Mouse (Mus musculus) brain, embryonic 14.5 days (tissue): ENCODE results near the gene Prr19. TPM values are rescaled to one million over a fixed set of nuclear protein-coding genes. Genes with fewer than 3 reads are reported as not detected.
A peak's percentile ranks its signal among the peaks of the same experiment; 100 is the strongest.

Experiments used
- DNase-seq: peaks from one replicate; pipeline ENCODE4 v3.0.0-alpha.2; 2011; ENCODE audit warnings: low read depth
- CTCF ChIP-seq: fragments of 200-500 bp; IDR thresholded peaks from 2 replicates; pipeline ENCODE4 v1.5.1; 2012; ENCODE audit warnings: inconsistent platforms, mild to moderate bottlenecking, moderate library complexity, borderline replicate concordance; ENCODE audit not compliant: insufficient read depth, insufficient read length; ENCODE audit errors: extremely low read depth
- POLR2A ChIP-seq: fragments of 200-500 bp; IDR thresholded peaks from 2 replicates; pipeline ENCODE4 v1.6.1; 2012; ENCODE audit warnings: mild to moderate bottlenecking, inconsistent platforms, borderline replicate concordance; ENCODE audit not compliant: poor library complexity, insufficient read depth, insufficient read length, severe bottlenecking; ENCODE audit errors: extremely low read depth
- polyA plus RNA-seq: library from polyadenylated mRNA; depleted of rRNA; stranded (reverse); fragments of >200 nt; gene quantifications from 2 replicates; pipeline ENCODE4 v1.2.3, GENCODE M21; 2012

The Prr19 gene
- polyA plus RNA-seq, 1 experiment: 2.8 TPM

- DNase-seq: peak; percentile 97
- TF ChIP-seq CTCF: peak; percentile 71
- peak; percentile 70 for TF ChIP-seq POLR2A
These were observed 22.7 kb upstream of the Prr19 start for GRCm38 (mm10) chr7:25278341-25279075.

GRCm38 (mm10) chr7:25279076-25279860 lies 21.9 kb upstream of the Prr19 start:
- DNase-seq: peak; percentile 93
- peak; percentile 26; the same call in 1 of the 2 replicates for TF ChIP-seq CTCF
- TF ChIP-seq POLR2A: no peak

- peak; percentile 89 for DNase-seq
- TF ChIP-seq POLR2A: no peak
- TF ChIP-seq CTCF: no peak
These were observed 21.1 kb upstream of the Prr19 start for GRCm38 (mm10) chr7:25279861-25280791.

GRCm38 (mm10) chr7:25281166-25281733 lies 20.0 kb upstream of the Prr19 start:
- no peak for TF ChIP-seq POLR2A
- DNase-seq: no peak

GRCm38 (mm10) chr7:25281734-25282601 lies 19.2 kb upstream of the Prr19 start:
- TF ChIP-seq CTCF: no peak
- TF ChIP-seq POLR2A: peak; percentile 86
- peak; percentile 99 for DNase-seq

- peak; percentile 72 for DNase-seq
- TF ChIP-seq CTCF (no peak), POLR2A (no peak)
These were observed 18.4 kb upstream of the Prr19 start for GRCm38 (mm10) chr7:25282731-25283211.

GRCm38 (mm10) chr7:25283637-25284036 lies 17.6 kb upstream of the Prr19 start:
- no peak for TF ChIP-seq CTCF
- TF ChIP-seq POLR2A: no peak
- DNase-seq: peak; percentile 24

- DNase-seq: no peak
- TF ChIP-seq CTCF (no peak), POLR2A (no peak)
These were observed 17.0 kb upstream of the Prr19 start for GRCm38 (mm10) chr7:25284171-25284570.

GRCm38 (mm10) chr7:25284766-25285165 lies 16.4 kb upstream of the Prr19 start:
- peak; percentile 40 for DNase-seq
- TF ChIP-seq CTCF (no peak), POLR2A (no peak)

GRCm38 (mm10) chr7:25285511-25286238 lies 15.5 kb upstream of the Prr19 start:
- DNase-seq: no peak
- TF ChIP-seq POLR2A (no peak), CTCF (no peak)
